Mouse (Mus musculus): ENCODE measurements around the gene Gm3233.
"Not testable (repeated sequence)": the region's sequence is repeated elsewhere in the genome, so short reads cannot be mapped to it uniquely, and the experiment has no call there.

Gm3233 gene

GRCm38 (mm10) chr10:77759582-77759981, at the start of gene Gm3233:
Gene Gm3233, minus strand, starts transcription at chr10:77759682.
- POLR2A ChIA-PET, CTCF ChIA-PET: not testable (repeated sequence)

- ChIA-PET POLR2A (no interaction called here), CTCF (no interaction called here)
These were observed 44.6 kb upstream of the Gm3233 start for GRCm38 (mm10) chr10:77804095-77804494.

GRCm38 (mm10) chr10:77798921-77799508, 39.5 kb upstream of the Gm3233 start, which contains the start of gene Gm19668:
Gene Gm19668, minus strand, starts transcription at chr10:77799133.
- POLR2A ChIA-PET: interaction anchor here in 2 of 4 experiments (0.5 to 1.3 kb wide), 2 partner anchors 217 to 1395 kb away, joined by 3 to 5 read pairs; partner anchors contain the start of gene Pttg1ip (in 1 of the 2)
- CTCF ChIA-PET: interaction anchor here in 2 of 4 experiments (0.5 to 0.7 kb wide), 2 partner anchors 9 to 17 kb away, joined by 3 read pairs; no protein-coding TSS in a partner anchor

GRCm38 (mm10) chr10:77798164-77798920, 38.9 kb upstream of the Gm3233 start:
- POLR2A ChIA-PET: not testable (repeated sequence)
- CTCF ChIA-PET: interaction anchor here in 2 of 4 experiments (0.5 to 0.7 kb wide), 2 partner anchors 9 to 17 kb away, joined by 3 read pairs; no protein-coding TSS in a partner anchor

- CTCF ChIA-PET: no interaction called here
- POLR2A ChIA-PET: no interaction called here
These were observed 38.2 kb upstream of the Gm3233 start for GRCm38 (mm10) chr10:77797677-77798076.

GRCm38 (mm10) chr10:77794976-77795375, 35.5 kb upstream of the Gm3233 start, which contains the start of gene Gm9639:
Gene Gm9639, minus strand, starts transcription at chr10:77795076.
- CTCF ChIA-PET: interaction anchor here in 2 of 4 experiments (0.6 to 0.8 kb wide), 2 partner anchors 278 to 1449 kb away, joined by 3 to 4 read pairs; no protein-coding TSS in a partner anchor
- POLR2A ChIA-PET: interaction anchor here in 1 of 4 experiments (0.6 kb wide), 1 partner anchor 32 kb away, joined by 4 read pairs; no protein-coding TSS in a partner anchor

- ChIA-PET CTCF (no interaction called here), POLR2A (no interaction called here)
These were observed 29.1 kb upstream of the Gm3233 start for GRCm38 (mm10) chr10:77788621-77789020.

GRCm38 (mm10) chr10:77787876-77788275, 28.4 kb upstream of the Gm3233 start, which contains the start of gene Gm7137:
Gene Gm7137, minus strand, starts transcription at chr10:77788200.
- POLR2A ChIA-PET, CTCF ChIA-PET: not testable (repeated sequence)

- POLR2A ChIA-PET, CTCF ChIA-PET: not testable (repeated sequence)
These were observed 23.9 kb upstream of the Gm3233 start for GRCm38 (mm10) chr10:77783396-77783795.

GRCm38 (mm10) chr10:77782442-77782841, 23.0 kb upstream of the Gm3233 start, which contains the start of gene Gm3250:
Gene Gm3250, minus strand, starts transcription at chr10:77782542.
- CTCF ChIA-PET, POLR2A ChIA-PET: not testable (repeated sequence)

GRCm38 (mm10) chr10:77776844-77777243, 17.4 kb upstream of the Gm3233 start, which contains the start of gene Gm7138:
Gene Gm7138, minus strand, starts transcription at chr10:77776944.
- CTCF ChIA-PET, POLR2A ChIA-PET: not testable (repeated sequence)

GRCm38 (mm10) chr10:77772142-77772541, 12.7 kb upstream of the Gm3233 start:
- POLR2A ChIA-PET, CTCF ChIA-PET: not testable (repeated sequence)

- POLR2A ChIA-PET, CTCF ChIA-PET: not testable (repeated sequence)
These were observed 11.7 kb upstream of the Gm3233 start, which contains the start of gene Gm3238 for GRCm38 (mm10) chr10:77771225-77771624. Gene Gm3238, minus strand, starts transcription at chr10:77771325.

GRCm38 (mm10) chr10:77769727-77770126, 10.2 kb upstream of the Gm3233 start:
- ChIA-PET POLR2A (no interaction called here), CTCF (no interaction called here)

GRCm38 (mm10) chr10:77753448-77753847, 6.0 kb downstream of the Gm3233 start:
- CTCF ChIA-PET: interaction anchor here (0.6 to 1.9 kb wide), 13 partner anchors 56 to 1897 kb away, joined by 3 to 10 read pairs (median 5); partner anchors contain the start of gene Krtap10-10 (in 1 of the 4)
- POLR2A ChIA-PET: no interaction called here

GRCm38 (mm10) chr10:77752312-77752711, 7.2 kb downstream of the Gm3233 start:
- CTCF ChIA-PET: interaction anchor here (0.6 to 1.9 kb wide), 5 partner anchors 125 to 249 kb away, joined by 4 to 7 read pairs (median 5); no protein-coding TSS in a partner anchor

GRCm38 (mm10) chr10:77751254-77751653, 8.2 kb downstream of the Gm3233 start, which contains the start of gene Gm9736:
Gene Gm9736, minus strand, starts transcription at chr10:77751354.
- CTCF ChIA-PET: interaction anchor here in 1 of 4 experiments (1.8 kb wide), 1 partner anchor 27 kb away, joined by 5 read pairs; no protein-coding TSS in a partner anchor
- POLR2A ChIA-PET: not testable (repeated sequence)

More at GRCm38 (mm10) chr10:77752312-77752711, 7.2 kb downstream of the Gm3233 start:
- POLR2A ChIA-PET: not testable (repeated sequence)

GRCm38 (mm10) chr10:77750686-77751085, 8.8 kb downstream of the Gm3233 start:
- CTCF ChIA-PET: interaction anchor here in 1 of 4 experiments (1.8 kb wide), 1 partner anchor 26 kb away, joined by 5 read pairs; no protein-coding TSS in a partner anchor
- POLR2A ChIA-PET: not testable (repeated sequence)

- POLR2A ChIA-PET: not testable (repeated sequence)
- CTCF ChIA-PET: interaction anchor here (0.5 to 2.4 kb wide), 5 partner anchors 13 to 278 kb away, joined by 3 to 11 read pairs (median 4); partner anchors contain the start of gene Gm19402 (in 1 of the 4)
These were observed 17.4 kb downstream of the Gm3233 start, which contains the start of gene Gm18596 for GRCm38 (mm10) chr10:77741924-77742688. Gene Gm18596, minus strand, starts transcription at chr10:77742638.
